Mouse (Mus musculus): ENCODE measurements around the gene Ankrd6.

The Ankrd6 gene

DNA sequence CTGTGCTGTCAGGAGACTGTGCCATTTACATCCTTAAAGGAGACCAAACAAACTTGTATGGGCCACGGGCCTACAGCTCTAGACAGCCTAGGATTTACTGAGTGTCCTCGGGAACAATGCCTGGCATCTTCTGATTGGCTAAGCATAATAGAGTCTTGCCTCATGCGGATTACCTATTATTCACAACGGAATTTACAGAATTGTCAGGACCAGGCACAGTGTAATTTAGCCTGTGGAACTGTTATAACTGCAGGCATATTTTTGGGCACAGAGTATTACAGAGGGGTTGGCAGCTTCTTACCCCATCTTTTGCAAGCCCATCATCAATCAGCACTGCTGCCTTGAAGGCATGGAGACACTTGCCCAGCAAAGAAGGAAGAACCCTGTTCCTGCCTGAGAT lies 51.6 kb downstream of the Ankrd6 start:
- no peak for DNase-seq

DNA sequence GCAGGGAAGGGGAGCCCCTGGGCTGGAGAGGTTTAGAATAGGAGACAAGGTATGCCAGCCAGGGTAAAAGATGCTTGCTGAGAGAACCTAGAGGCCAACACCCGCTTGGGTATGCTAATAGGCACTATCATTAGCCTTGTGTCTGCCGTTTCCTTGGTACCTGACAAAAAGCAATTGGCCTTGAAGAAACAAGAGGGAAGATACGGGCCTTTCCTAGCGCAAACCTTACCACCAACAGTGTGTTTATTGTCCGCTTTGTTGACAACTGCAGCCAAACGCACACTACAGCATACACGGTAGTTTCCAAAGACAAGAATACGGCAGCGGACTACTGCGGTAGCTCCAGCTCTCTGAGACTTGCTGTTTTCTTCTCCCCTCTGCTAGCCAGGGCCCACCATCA lies 59.3 kb downstream of the Ankrd6 start:
- DNase-seq = no peak

DNA sequence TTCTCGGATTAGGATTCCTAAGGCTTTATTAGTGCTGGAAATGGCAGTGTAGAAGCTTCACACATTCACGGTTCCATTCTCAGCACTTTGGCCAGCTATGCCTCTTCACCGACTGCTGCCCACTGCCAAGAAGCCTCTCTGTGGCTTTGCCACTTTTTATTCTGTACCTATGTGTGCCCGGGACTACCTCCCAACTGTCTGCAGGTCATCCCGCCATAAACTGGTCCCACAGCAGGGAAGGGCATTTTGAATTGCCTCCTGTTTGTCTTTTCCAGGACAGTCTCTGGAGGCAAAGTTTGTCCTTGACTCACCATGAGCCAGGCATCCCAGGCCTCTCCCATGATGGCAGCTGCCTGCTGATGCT lies 59.9 kb downstream of the Ankrd6 start:
- peak; percentile 91 for DNase-seq

DNA sequence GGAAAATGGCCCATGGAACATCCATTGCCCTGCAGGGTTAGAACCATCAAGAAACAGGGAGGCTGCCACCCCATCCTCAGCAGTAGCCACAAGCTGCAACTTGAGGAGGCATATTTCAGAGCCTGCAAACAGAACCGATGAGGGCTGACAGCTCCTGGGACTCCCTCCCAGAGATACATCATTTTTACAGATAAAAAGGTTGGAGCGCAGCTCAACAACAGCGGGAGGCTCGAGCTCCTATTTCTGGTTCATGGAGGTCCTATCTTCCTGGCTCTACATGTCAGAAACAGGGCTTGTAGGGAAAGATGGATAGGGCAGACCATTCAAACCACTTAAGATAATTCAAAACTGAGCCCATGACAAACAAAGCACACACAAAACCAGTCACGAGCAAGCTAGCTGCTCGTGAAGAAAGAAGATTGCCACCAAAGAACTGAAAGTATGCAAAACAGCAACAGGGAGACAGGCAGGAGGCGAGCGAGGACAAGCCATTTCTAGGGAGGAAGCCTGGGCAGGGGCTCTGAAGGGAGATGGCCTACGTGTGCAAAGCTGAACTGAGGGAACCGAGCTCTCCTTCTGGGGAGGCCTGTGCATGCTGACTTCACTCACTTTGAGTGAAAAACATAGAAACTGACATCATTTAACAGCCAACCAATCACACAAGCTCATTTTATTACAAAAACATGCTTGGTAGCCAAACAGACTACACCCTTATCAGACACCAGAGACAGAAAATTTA lies 60.5 kb downstream of the Ankrd6 start:
- DNase-seq = peak; percentile 92

DNA sequence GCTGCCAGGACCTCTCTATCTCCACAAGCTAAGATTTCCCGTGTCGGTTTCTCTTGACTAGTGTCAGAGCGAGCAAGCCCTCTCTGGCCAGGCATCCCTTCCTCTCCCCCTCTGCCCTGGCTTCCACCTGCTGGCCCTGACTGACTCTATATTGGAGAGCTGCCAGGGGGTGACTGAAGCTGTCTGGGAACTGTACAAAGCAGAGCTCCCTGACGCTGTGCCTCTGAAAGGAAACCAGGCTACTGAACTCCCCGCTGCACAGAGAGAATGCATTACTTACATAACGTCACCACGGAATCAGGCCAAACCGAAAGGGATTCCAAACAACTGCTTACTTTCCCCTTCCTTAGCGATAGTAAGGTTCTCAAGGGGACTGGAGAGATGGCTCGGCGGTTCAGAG lies 61.4 kb downstream of the Ankrd6 start:
- DNase-seq = peak; percentile 98

DNA sequence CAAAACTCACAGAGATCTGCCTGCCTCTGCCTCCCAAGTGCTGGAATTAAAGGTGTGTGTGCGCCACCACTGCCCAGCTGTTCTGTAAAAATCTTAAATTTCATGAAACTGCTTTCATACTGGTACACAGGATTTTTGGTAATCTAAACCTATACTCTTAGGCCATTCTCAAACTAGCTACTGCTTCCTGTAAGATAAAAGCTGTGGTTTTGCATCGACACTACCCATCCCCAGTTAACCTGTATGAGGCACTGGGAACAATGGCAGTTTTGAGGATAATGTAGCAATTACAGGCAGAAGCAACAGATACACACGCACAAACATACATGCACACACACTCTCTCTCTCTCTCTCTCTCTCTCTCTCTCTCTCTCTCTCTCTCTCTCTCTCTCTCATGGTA lies 64.2 kb downstream of the Ankrd6 start:
- DNase-seq = no peak

DNA sequence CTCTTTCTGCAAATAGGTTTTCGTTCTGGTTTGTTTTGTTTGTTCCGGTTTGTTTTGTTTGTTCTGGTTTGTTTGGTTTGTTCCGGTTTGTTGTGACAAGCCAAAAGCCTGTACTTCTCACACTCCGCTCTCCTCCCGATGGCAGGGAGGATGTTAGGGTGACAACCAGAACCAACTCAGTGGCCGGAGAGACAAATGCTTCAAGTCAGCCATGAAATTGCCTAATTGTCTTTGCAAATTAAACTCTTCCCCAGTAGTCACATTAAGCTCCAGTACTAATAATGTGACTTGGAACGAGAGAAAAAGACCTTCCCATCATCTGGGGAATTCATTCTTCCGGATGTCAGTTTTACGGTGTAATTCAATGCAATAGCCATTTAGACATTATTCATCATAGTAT lies 66.0 kb downstream of the Ankrd6 start:
- no peak for DNase-seq

DNA sequence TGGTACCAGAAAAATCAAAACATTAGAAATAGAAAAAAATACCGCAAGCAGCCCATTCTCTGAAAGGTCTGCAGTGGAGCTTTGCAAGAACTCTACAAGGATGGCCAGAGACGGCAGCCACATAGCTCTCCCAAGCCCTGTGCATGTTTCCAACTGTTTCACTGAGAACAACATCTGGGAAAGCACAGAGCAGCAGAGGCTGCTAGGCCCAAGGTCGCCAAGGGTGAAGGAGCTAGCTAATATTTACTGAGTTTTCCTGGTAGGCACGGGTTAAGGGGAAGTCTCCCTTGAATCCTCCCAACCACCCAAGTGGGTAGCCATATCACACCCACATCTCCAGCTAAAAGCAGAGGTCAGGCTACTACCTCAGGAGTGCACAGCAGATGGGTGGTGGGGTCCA lies 69.6 kb downstream of the Ankrd6 start:
- DNase-seq = no peak

DNA sequence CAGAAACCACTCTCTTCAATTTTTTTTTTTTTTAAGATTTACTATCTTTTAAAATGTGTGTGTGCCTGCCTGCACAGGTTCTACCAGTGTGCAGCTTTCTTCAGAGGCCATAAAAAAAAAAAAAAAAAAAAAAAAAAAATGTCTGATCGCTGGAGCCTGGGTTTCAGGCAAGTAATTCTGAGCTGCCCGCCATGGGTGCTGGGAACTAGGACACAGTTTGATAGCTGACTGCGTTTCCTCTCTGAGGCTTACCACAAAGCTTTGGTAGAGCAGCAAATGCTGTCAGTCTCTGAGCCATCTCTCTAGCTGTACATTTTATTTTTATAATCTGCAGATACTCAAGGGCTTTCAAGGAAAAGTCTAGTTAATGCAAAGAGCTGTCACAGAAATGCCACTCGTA lies 76.0 kb downstream of the Ankrd6 start:
- DNase-seq = no peak

DNA sequence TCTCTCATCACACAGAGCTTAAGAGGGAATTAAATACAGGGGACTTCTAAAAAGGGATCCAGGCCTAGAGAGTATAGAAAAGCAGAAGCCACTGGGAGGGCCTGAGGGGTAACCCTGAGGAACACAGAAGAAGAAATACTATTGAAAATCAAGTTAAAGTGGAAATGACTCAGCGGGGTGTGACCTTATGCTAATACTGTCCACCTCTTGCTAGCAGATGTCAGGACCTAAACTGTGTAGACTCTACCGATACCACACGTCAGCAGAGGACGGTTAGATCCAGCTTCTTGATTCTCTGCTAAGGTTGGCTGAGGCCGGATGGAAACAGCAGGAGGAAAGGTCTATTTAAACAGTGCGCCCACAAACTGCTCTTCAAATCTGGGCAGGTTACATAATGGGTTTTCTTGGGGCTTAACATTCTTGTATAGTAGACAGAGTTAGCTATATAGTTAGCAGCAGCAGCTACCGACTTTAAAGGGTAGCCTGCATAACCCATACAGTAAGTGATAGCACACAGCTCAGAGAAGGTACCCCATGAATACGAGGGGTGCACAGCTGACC lies 78.4 kb downstream of the Ankrd6 start:
- no peak for DNase-seq

DNA sequence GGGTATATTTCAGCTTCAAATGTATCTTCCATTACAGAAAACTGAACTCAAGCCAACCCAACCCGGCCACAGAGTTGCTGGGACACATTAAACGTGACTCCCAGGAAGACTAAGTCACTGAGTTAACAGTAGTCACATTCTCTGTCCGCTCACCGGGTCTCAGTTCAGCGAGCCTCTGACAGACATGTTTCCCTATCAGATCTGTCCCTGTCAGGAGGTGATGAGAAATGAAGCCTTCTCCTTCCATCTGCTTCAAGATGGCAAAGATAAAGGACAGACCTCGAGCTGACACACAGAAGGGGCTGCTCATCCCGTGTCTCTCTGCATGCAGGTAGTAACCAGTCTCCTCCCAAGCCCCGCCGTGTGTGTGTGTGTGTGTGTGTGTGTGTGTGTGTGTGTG lies 81.3 kb downstream of the Ankrd6 start:
- no peak for DNase-seq

DNA sequence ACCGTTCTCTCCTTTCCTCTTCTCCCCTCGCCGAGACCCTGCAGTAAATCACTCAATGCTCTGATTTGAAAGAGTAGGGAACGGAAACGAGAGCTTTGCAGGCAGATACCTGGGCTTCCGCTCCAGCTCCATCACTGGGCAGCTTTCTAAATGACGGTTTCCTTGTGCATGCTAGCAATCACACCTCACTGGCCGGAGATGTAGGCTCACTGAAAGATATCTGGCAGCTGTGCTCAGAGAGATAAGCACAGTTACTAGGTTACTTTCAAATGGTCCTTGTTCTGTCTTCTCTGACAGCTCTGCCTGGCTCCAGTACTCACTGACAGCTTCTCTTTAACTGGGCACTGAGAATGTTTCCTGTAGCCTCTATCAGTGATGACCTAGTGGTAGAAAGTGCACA lies 81.8 kb downstream of the Ankrd6 start:
- DNase-seq = no peak

DNA sequence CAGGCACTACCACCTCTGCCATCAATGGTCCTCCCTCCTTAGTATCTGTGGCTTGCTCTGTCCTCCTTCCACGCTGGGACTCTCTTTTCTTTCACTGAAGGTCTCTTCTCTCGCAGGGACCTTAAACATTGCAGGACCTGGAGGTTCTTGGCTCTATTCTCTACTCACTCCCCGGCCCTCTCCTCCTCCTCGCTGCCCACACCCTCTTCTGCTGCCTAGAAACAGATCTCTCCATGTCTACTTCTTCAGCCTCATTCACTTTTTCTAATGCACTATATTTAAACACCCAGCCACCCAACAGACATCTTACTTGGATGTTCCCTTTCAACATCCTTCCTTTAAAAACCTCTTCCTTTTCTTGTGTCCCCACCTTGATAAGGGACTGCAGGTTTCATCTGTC lies 82.2 kb downstream of the Ankrd6 start:
- no peak for DNase-seq

DNA sequence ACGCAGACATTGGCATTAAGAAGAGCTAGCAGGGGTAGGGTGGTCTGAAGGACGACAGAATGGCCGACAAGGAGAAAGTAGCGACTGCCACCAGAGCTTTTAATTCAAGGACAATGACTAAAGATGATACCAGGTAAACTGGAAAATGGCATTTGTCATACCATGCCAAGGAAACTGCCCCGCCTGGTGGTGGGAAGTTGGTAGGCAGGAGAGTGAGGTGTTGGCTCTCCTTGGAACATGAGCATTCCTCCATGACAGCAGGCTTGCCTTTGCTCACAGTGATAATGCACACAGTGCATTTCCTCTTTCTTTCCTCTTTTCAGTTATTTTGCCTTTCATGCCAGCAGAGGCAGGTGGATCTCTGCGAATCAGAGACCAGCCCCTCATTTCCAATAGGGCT lies 83.2 kb downstream of the Ankrd6 start:
- no peak for DNase-seq

DNA sequence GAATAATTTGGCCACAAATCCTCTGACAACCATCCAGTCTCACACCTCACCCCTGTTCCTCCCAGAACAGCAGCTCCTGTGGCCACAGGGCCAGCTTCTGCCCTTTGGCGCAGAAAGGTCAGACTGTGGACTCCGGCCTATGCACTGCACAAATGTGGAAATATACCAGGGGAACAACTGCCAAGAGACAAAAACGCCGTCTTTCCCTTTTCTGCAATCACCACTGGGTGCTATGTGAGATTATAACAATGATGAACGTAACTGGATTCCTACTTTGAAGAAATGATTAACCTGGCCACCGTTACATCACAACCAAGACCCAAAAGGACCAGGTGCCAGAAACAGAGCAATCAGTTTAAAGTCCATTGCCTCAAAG lies 85.8 kb downstream of the Ankrd6 start:
- DNase-seq = no peak

DNA sequence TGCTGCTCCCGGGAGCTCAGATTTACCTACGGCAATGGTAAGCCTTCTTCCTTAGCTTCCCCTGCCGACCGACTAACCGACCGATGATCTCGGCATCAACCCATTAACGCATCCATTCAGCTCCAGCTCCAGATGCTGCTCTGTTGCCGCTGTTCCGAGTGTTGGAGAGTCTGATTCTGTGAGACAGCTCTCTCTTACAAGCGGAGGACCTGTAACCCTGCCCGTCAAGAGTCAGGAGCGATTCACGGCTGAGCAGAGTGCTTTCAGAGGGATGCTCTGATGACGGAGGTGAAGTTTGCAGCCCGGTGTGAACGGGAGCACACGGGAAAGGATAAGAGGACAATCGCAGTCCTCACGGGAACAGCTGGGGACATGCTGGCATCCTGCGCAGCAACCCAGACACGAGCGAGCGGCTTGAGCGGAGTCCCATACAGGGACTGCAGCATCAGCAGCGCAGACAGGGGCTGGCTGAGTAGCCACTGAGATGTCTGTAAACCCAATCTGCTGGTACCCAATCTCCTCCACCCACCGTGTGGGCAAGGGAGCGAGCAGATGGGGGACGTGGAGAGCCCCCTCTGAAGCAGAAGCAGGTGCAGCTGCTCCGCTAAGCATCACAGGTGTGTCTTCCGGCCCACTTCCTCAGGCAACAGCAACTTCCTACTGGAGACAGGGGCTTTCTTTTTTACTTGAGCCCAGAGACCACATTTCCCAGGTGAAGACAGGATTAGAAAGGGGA lies 86.3 kb downstream of the Ankrd6 start:
- DNase-seq = no peak

DNA sequence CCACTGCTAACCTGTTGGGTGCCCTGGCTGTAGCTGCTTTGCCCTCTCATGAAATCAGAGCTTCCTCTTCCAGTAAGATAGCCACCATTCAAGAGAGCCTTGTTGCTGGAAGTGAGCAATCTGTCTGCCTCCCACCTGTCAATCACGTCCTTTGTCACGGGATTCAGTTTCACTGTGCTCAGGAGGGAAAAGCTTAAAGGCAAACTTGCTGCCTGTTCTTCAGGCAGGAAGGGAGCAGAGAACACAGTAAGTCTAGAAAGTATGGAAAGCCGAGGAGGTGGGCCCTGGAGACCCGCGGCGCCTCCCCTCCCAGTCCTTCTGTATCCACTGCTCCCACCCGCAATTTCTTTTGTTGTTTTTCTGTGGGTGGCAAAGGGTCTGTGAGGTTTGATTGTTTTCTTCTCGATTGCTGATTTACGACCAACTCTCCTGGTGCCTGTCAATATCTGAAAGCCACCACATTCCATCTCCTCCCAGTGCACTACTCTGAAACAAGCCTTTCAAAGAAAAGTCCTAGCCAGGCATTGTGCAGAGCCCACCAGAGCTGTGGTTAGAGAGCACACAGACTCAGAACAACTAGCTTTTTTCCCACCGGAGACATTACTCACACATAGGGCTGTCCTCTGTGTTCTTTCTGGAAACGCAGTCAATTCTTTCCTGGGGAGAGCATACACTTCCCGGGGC lies 87.1 kb downstream of the Ankrd6 start:
- DNase-seq = no peak

DNA sequence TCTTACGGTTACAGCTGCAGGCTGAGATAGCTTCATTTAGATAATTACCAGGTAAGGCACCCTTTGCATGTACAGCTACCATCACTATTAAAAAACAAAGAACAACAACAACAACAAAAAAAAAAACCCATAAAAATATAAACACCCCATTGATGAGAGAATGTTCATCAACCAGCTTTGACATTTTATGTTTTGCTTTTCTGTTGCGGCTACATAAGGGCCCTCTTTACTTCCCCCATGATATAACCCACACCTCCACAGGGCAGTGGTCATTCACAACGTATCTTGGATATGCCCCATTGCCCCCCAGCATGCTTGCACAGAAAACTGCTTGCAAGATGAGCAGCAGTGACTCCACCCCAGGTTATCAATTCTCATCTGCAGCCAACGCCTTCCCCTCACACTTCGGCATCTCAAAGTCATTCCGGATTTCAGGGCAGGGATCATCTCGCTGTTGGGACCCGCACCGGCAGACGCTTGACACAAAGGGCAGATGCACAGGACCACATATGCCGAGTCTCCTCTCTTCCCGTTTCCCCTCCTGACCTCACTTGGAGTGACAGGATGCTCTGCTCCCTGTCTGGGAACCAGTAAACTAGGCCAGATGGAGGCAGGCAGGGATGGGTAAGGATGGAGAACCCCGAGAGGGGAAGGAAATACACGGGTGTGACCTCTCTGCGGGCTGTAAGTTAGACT lies 87.7 kb downstream of the Ankrd6 start:
- DNase-seq = no peak

DNA sequence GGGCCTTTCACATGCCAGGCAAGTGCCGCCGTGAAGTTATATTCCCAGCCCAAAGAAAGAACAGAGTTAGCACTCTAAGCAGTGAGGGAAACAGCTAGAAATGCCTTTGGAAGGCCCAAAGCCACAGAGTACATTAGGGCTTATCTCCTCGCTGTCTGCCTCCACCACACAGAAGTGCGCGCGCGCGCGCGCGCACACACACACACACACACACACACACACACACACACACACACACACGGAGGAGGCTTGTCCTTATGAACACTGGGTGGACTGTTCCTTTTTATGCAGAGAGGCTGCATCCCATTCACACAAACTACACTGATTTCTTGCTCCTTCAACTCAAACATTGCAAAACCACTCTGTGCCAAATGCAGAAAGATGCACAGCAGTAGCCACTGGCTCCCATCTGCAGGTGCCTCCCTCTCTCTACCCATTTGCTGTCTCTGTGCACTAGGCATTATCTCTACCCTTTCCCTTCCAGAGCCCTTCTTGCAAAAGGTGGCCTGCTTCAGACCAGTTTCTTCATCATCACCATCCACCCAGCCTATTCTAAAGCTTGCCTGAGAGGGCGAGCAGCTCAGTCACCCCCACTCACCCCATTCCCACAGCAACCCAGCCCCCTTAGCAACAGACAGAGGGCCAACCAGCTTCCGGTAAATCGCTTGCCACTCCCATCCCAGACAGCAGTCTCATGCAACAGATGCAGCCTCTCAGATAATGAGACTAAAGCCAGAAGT lies 88.5 kb downstream of the Ankrd6 start:
- DNase-seq = no peak

DNA sequence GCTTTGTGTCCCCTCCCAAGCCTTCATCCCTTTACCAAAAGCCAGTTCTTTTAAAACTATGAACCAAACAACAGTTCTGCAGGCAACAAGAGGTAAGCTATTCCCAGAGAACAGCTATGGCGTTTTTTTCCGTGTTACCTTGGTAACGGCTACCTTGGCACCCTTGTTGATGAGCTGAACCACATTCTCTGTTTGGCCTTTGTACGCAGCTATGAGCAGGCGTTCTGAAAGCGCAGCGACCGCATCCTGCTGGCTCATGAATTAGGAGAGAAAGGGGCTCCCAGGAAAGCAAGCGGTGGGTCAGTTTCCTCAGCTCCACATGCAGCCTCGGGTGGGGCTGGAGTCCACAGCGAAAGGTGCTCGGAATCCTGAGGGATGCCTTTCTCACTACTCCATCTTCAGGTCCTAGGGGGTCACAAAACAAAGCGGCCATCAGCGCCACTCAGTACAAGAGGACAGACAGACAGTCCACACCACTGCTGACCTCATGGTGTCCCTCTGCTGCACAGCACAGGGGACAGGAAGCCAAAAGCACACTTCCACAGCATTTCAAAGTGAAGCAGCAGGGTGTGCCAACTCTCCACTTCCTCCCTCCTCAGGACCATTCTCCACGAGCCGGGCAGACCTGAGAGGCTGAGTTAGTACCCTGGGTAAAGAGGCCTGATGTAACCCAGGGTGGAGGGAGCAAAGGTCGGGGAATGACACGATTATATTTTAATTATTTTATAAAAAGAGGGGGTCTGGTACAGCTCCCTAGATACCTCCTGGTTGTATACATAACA lies 90.3 kb downstream of the Ankrd6 start:
- no peak for DNase-seq

DNA sequence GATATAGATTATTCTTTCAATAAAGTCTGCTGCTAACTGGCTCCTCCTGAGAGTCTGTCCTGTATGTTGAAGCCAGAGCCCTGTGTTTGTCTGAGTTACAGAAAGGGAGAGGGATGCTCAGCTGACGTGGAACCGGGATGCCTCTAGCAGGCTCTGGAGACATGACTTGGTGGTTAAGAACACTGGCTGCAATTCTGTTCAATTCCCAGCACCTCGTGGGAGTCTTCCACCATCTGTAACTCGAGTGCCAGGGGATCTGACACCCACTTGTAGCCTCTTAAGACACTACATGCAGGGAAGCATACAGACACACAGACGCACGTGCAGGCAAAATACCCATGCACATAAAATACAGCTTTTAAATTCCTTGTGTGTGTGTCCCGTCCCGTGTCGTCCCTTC lies 95.1 kb downstream of the Ankrd6 start:
- no peak for DNase-seq

DNA sequence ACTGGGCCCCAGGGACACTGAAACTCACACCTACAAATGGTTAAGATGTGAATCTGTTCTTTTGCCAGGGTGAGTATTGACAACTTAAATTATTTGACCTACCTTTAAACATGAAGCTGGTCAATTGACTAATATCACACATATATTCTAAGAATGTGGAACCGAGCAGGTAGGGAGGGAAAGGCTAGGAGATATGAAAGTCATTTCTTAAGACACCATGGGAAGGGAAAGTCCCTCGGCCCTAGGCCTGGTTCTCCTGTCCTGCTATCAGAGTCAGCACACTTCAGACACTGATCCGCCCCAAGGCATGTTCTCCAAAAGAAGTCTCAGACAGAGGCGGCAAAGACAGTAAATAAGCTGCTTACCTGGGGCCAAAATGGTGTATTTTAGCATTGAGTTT lies 95.7 kb downstream of the Ankrd6 start:
- DNase-seq = no peak
